Mouse (Mus musculus) neutrophil, adult 5-6 weeks (primary cell): ENCODE measurements around the gene Baiap3. TPM values are rescaled to one million over a fixed set of nuclear protein-coding genes. Genes with fewer than 3 reads are reported as not detected.
"Not testable (repeated sequence)": the region's sequence is repeated elsewhere in the genome, so short reads cannot be mapped to it uniquely, and the experiment has no call there.

Experiments used
- ATAC-seq: fragments of 151-379, 151-347 bp; 2 replicates; pipeline ENCODE4 v1.8.0; 2017; ENCODE audit warnings: mild to moderate bottlenecking, moderate TSS enrichment; ENCODE audit not compliant: insufficient number of reproducible peaks, poor library complexity, low FRiP score, severe bottlenecking; ENCODE audit errors: extremely low read depth
- total RNA-seq: library from RNA; stranded (forward); fragments of 200-1000 nt; gene quantifications from 2 replicates; pipeline ENCODE4 v1.2.3, GENCODE M21; 2017

Gene Baiap3
- total RNA-seq, 1 experiment from 2014 or later: 7.8 TPM

- ATAC-seq: no peak
Measured at GRCm38 (mm10) chr17:25252643-25253042, 3.5 kb downstream of the Baiap3 start.

GRCm38 (mm10) chr17:25250181-25250835 is 5.9 kb downstream of the Baiap3 start:
- ATAC-seq: no peak

GRCm38 (mm10) chr17:25248033-25248750 is 8.0 kb downstream of the Baiap3 start:
- ATAC-seq: peak; percentile 10; the same call in 1 of the 2 replicates

GRCm38 (mm10) chr17:25244239-25244638 is 11.9 kb downstream of the Baiap3 start:
- no peak for ATAC-seq

GRCm38 (mm10) chr17:25243131-25243780 is 12.9 kb downstream of the Baiap3 start:
- ATAC-seq: no peak

GRCm38 (mm10) chr17:25239695-25240636 is 16.2 kb downstream of the Baiap3 start, which contains the start of the genes Gnptg and Tsr3:
TSS of gene Gnptg (minus strand) at chr17:25240124.
TSS of gene Tsr3 (plus strand) at chr17:25240170.
- ATAC-seq: peak; percentile 59

GRCm38 (mm10) chr17:25235635-25236034 is 20.5 kb downstream of the Baiap3 start:
- no peak for ATAC-seq

- not testable (repeated sequence) for ATAC-seq
Measured at GRCm38 (mm10) chr17:25231621-25232020, 24.5 kb downstream of the Baiap3 start.

GRCm38 (mm10) chr17:25230700-25231099 is 25.5 kb downstream of the Baiap3 start:
- ATAC-seq: no peak

- ATAC-seq: not testable (repeated sequence)
Measured at GRCm38 (mm10) chr17:25230014-25230655, 26.0 kb downstream of the Baiap3 start.

GRCm38 (mm10) chr17:25227991-25228390 is 28.2 kb downstream of the Baiap3 start:
- no peak for ATAC-seq

- no peak for ATAC-seq
Measured at GRCm38 (mm10) chr17:25225659-25226058, 30.5 kb downstream of the Baiap3 start.

- ATAC-seq: peak; percentile 37; the same call in 1 of the 2 replicates
Measured at GRCm38 (mm10) chr17:25224586-25225222, 31.5 kb downstream of the Baiap3 start.

- no peak for ATAC-seq
Measured at GRCm38 (mm10) chr17:25222951-25223601, 33.1 kb downstream of the Baiap3 start.

GRCm38 (mm10) chr17:25222504-25222940 is 33.6 kb downstream of the Baiap3 start:
- ATAC-seq: peak; percentile 53; the same call in 1 of the 2 replicates

GRCm38 (mm10) chr17:25221821-25222503 is 34.2 kb downstream of the Baiap3 start:
- peak; percentile 42; the same call in 1 of the 2 replicates for ATAC-seq

- ATAC-seq: no peak
Measured at GRCm38 (mm10) chr17:25220746-25221145, 35.4 kb downstream of the Baiap3 start.
